Mouse (Mus musculus) C2C12 (cell line): Measurements from ENCODE around the gene Cyp4f18.
"Not testable (repeated sequence)": the region's sequence is repeated elsewhere in the genome, so short reads cannot be mapped to it uniquely, and the experiment has no call there.

ENCODE experiments used
- CTCF ChIP-seq: IDR thresholded peaks from one replicate; pipeline ENCODE4 v1.5.1; 2011; ENCODE audit not compliant: control insufficient read depth, insufficient read depth, insufficient read length
- MAX ChIP-seq: IDR thresholded peaks from one replicate; pipeline ENCODE4 v1.6.1; 2011; ENCODE audit warnings: mild to moderate bottlenecking, control low read depth
- MYOD1 ChIP-seq: IDR thresholded peaks from one replicate; pipeline ENCODE4 v1.6.1; 2011; ENCODE audit warnings: low read depth; ENCODE audit not compliant: control insufficient read depth, insufficient read length
- USF1 ChIP-seq: IDR thresholded peaks from one replicate; pipeline ENCODE4 v1.6.1; 2011; ENCODE audit warnings: low read depth, mild to moderate bottlenecking, control low read depth, moderate library complexity

GRCm38 (mm10) chr8:71952961-71953700 is 56.3 kb downstream of the Cyp4f18 start:
- not testable (repeated sequence) for TF ChIP-seq CTCF, USF1, MAX, MYOD1
